ENCODE assay signal across 13 mouse cellular contexts in genomic region chr17:75067314-75067713, GRCm38 (mm10).
DNase-seq lines count a peak whose midpoint lies in the region; ATAC-seq and TF ChIP-seq lines count a peak whose summit lies in the region.
"Had no signal": no experiment of that assay in that cellular context is flagged by ENCODE, and none has a peak within 500 bp of the region (broad histone marks: within the 10 kb centered on the region; RNA-seq: fewer than 3 reads in every experiment).

No protein-coding gene starts in this region.

- DNase-seq in heart, adult 2 months, result no peak
- DNase-seq in heart, postnatal 36 days, result no peak
- DNase-seq in kidney, adult 11 months, result peak; percentile 51
- no peak for DNase-seq in kidney, adult 18-20 months
- peak; percentile 61 for DNase-seq in kidney, adult 2 months
- DNase-seq in layer of hippocampus, adult 8-10 months (ENCODE audit: low spot score in 2 of 2), result no peak
- DNase-seq in thymus, postnatal 14 days, result no peak
- DNase-seq: cerebellum, postnatal 10 days; liver, embryonic 13.5 days; right cerebral cortex, postnatal 14 days; thymus, postnatal 4 days had no signal

- no peak for TF ChIP-seq EP300 in heart, adult 2 months (IDR thresholded peaks at IDR 0.05; ENCODE audit: insufficient read depth, low read depth, low read length)

- H3K4me1 ChIP-seq in heart, adult 2 months (ENCODE audit: control insufficient read depth, insufficient read depth, low read length), result peaks cover 9% of the 10 kb centered on the region
- 0 out of 2 replicates have a peak, but pooled peaks cover 3% of the 10 kb centered on the region for H3K4me1 ChIP-seq in kidney, adult 2 months (ENCODE audit: control insufficient read depth, insufficient read depth, low read length)
- no peaks in the 10 kb centered on the region for H3K4me1 ChIP-seq in neural tube, embryonic 14.5 days (ENCODE audit: control insufficient read depth, insufficient read depth, low read length)

- no peak overlapping the region for H3K4me2 ChIP-seq in neural tube, embryonic 14.5 days (ENCODE audit: low read depth, low read length)
- H3K4me2 ChIP-seq: liver, embryonic 13.5 days had no signal

- intact Hi-C loops in heart, adult 2 months (cut with DNase I), result no loop called here
- intact Hi-C loops in heart, postnatal 36 days (cut with DNase I), result no loop called here

- WGBS in heart, adult 2 months, result 25% methylated on average over 8 of the region's 8 CpGs
- WGBS in kidney, adult 2 months, result 28% methylated on average over 8 of the region's 8 CpGs
- 6% methylated on average over 8 of the region's 8 CpGs for WGBS in neural tube, embryonic 14.5 days

- H3K9ac ChIP-seq in heart, adult 2 months (ENCODE audit: low read depth, low read length), result peak overlapping the region; percentile 3; the same call in 1 of the 2 replicates
- H3K9ac ChIP-seq in neural tube, embryonic 14.5 days (replicated peaks; ENCODE audit: low read depth, low read length), result no peak overlapping the region
- H3K9ac ChIP-seq: liver, embryonic 13.5 days had no signal

- no peak for TF ChIP-seq POLR2A in heart, adult 2 months (IDR thresholded peaks at IDR 0.05; ENCODE audit: insufficient read depth, low read depth, low read length)
- TF ChIP-seq POLR2A in kidney, adult 2 months (IDR thresholded peaks at IDR 0.05; ENCODE audit: low read depth, low read length), result no peak

- no peak overlapping the region for H3K4me3 ChIP-seq in heart, adult 2 months
- no peak overlapping the region for H3K4me3 ChIP-seq in kidney, adult 2 months (ENCODE audit: insufficient read depth, low read depth, low read length)
- H3K4me3 ChIP-seq in neural tube, embryonic 14.5 days (ENCODE audit: low read depth, low read length), result no peak overlapping the region
- H3K4me3 ChIP-seq: liver, embryonic 13.5 days had no signal

- no peaks in the 10 kb centered on the region for H3K9me3 ChIP-seq in neural tube, embryonic 14.5 days (ENCODE audit: control insufficient read depth, low read length)
- H3K9me3 ChIP-seq: liver, embryonic 13.5 days had no signal

- H3K79me2 ChIP-seq in heart, adult 2 months (replicated peaks; ENCODE audit: control insufficient read depth, insufficient read depth, low read length), result no peaks in the 10 kb centered on the region

- ATAC-seq in neural tube, embryonic 14.5 days (ENCODE audit: low read depth), result peak; percentile 49; the same call in 1 of the 2 replicates
- ATAC-seq: intestine, embryonic 16.5 days had no signal

- H3K27me3 ChIP-seq in heart, adult 2 months (ENCODE audit: control insufficient read depth, insufficient read depth, low read length), result no peaks in the 10 kb centered on the region
- H3K27me3 ChIP-seq in kidney, adult 2 months (replicated peaks; ENCODE audit: control insufficient read depth, insufficient read depth, low read length), result no peaks in the 10 kb centered on the region
- 0 out of 2 replicates have a peak, but pooled peaks cover 2% of the 10 kb centered on the region for H3K27me3 ChIP-seq in neural tube, embryonic 14.5 days (ENCODE audit: control insufficient read depth, insufficient read depth, low read length)
- H3K27me3 ChIP-seq: liver, embryonic 13.5 days had no signal

- peak overlapping the region; percentile 18 for H3K27ac ChIP-seq in heart, adult 2 months
- no peak overlapping the region for H3K27ac ChIP-seq in kidney, adult 2 months (ENCODE audit: insufficient read depth, low read depth, low read length)
- H3K27ac ChIP-seq in neural tube, embryonic 14.5 days (ENCODE audit: low read depth, low read length), result no peak overlapping the region
- H3K27ac ChIP-seq: liver, embryonic 13.5 days had no signal

- no peak for TF ChIP-seq CTCF in heart, adult 2 months (IDR thresholded peaks at IDR 0.05)
- no peak for TF ChIP-seq CTCF in kidney, adult 2 months (conservative IDR thresholded peaks at IDR 0.05; ENCODE audit: insufficient read depth, insufficient read length, low read depth, low read length)

- peaks cover 6% of the 10 kb centered on the region; the same call in 1 of the 2 replicates for H3K36me3 ChIP-seq in heart, adult 2 months (ENCODE audit: control insufficient read depth, insufficient read depth, low read length)
- H3K36me3 ChIP-seq in kidney, adult 2 months (ENCODE audit: control insufficient read depth, insufficient read depth, low read length), result no peaks in the 10 kb centered on the region
- no peaks in the 10 kb centered on the region for H3K36me3 ChIP-seq in neural tube, embryonic 14.5 days (ENCODE audit: control insufficient read depth, insufficient read depth, low read length)
- H3K36me3 ChIP-seq: liver, embryonic 13.5 days had no signal

Comparison
In these comparisons a context has a peak if more than half of its experiments do, and no peak if none do; other contexts are left out.
1. DNase-seq: peak in kidney, adult 11 months (single experiment) and kidney, adult 2 months (single experiment); none in heart, adult 2 months (0 of 2), heart, postnatal 36 days (0 of 2), kidney, adult 18-20 months (single experiment), layer of hippocampus, adult 8-10 months (0 of 2) and thymus, postnatal 14 days (single experiment).